Mouse (Mus musculus): ENCODE results near the gene Wfikkn1. TPM values are rescaled to one million over a fixed set of nuclear protein-coding genes. Genes with fewer than 3 reads are reported as not detected.
"Not testable (repeated sequence)": the region's sequence is repeated elsewhere in the genome, so short reads cannot be mapped to it uniquely, and the experiment has no call there.

Wfikkn1 gene
- polyA plus RNA-seq, 1 experiment from 2014 or later: 0.60 TPM

GRCm38 (mm10) chr17:25874721-25875170, 5.9 kb downstream of the Wfikkn1 start, which contains the start of gene Mettl26:
Gene Mettl26, plus strand, starts transcription at chr17:25875074.
- peak within 1 kb of the TSS; percentile 95 for H3K4me2 ChIP-seq (replicated peaks)
- peak within 1 kb of the TSS; percentile 90 for H3K9ac ChIP-seq (replicated peaks)
- WGBS: under 1% methylated on average over 25 of the region's 25 CpGs
- peaks cover 26% of the 10 kb centered on the region for H3K4me1 ChIP-seq
- H3K36me3 ChIP-seq: peaks cover 18% of the 10 kb centered on the region
- peak within 1 kb of the TSS; percentile 94 for H3K27ac ChIP-seq (replicated peaks)
- peak within 1 kb of the TSS; percentile 78 for H3K4me3 ChIP-seq
- H3K27me3 ChIP-seq: no peaks in the 10 kb centered on the region
- H3K9me3 ChIP-seq: no peaks in the 10 kb centered on the region
- ATAC-seq (ENCODE audit: low FRiP score, low read depth): peak; percentile 73

- WGBS: 7% methylated on average over 14 of the region's 14 CpGs
- peak overlapping the region; percentile 94 for H3K27ac ChIP-seq (replicated peaks)
- H3K27me3 ChIP-seq: no peaks in the 10 kb centered on the region
- H3K9ac ChIP-seq (replicated peaks): peak overlapping the region; percentile 55
- H3K4me3 ChIP-seq: peak overlapping the region; percentile 78
- H3K4me2 ChIP-seq (replicated peaks): peak overlapping the region; percentile 95
- no peaks in the 10 kb centered on the region for H3K9me3 ChIP-seq
- ATAC-seq (ENCODE audit: low FRiP score, low read depth): no peak
- H3K36me3 ChIP-seq: peaks cover 17% of the 10 kb centered on the region
- peaks cover 25% of the 10 kb centered on the region for H3K4me1 ChIP-seq
Observed at GRCm38 (mm10) chr17:25874148-25874720, 6.4 kb downstream of the Wfikkn1 start.

DNA sequence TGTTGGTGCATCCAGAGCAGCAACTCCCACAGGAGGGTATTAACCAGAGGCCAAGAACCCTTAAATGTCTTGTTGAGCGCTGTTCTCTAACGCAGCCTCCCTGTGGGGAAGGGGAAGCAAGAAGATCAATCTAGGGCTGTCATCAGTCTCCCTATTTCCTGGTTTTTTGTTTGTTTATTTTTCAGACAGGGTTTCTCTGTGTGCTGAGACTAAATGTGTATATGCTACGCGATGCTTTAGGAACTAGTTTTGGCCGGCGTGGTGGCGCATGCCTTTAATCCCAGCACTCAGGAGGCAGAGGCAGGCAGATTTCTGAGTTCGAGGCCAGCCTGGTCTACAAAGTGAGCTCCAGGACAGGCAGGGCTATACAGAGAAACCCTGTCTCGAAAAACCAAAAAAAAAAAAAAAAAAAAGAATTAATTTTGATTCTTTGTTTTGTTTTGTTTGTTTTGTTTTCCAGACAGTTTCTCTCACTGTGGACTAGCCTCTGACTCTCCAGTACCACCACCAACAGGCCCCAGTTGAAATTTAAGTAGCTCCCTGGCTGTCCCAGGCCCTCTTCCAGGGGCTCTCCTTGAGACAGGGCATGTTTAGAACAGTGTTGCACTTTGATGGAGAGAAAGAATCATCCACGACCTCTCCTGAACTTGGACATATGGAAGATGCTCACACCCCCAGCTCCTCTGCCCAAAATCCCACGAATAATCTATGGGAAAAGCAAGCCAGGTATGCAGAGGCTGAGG, 7.1 kb downstream of the Wfikkn1 start:
- Histone ChIP-seq H3K36me3 (peaks cover 10% of the 10 kb centered on the region), H3K27me3 (no peaks in the 10 kb centered on the region), H3K4me2 (replicated peaks) (peak overlapping the region; percentile 95), H3K9me3 (no peaks in the 10 kb centered on the region), H3K27ac (replicated peaks) (no peak overlapping the region), H3K9ac (replicated peaks) (no peak overlapping the region), H3K4me1 (peaks cover 31% of the 10 kb centered on the region), H3K4me3 (peak overlapping the region; percentile 78; the same call in 1 of the 2 replicates)
- ATAC-seq (ENCODE audit: low FRiP score, low read depth): no peak
- 84% methylated on average over 11 of the region's 11 CpGs for WGBS

- H3K9me3 ChIP-seq: no peaks in the 10 kb centered on the region
- no peak overlapping the region for H3K27ac ChIP-seq (replicated peaks)
- peaks cover 1% of the 10 kb centered on the region for H3K36me3 ChIP-seq
- no peak overlapping the region for H3K9ac ChIP-seq (replicated peaks)
- H3K4me1 ChIP-seq: peaks cover 37% of the 10 kb centered on the region
- WGBS: 90% methylated on average over 3 of the region's 3 CpGs
- ATAC-seq (ENCODE audit: low FRiP score, low read depth): no peak
- peaks cover 6% of the 10 kb centered on the region for H3K27me3 ChIP-seq
- no peak overlapping the region for H3K4me2 ChIP-seq (replicated peaks)
- no peak overlapping the region for H3K4me3 ChIP-seq
Observed at GRCm38 (mm10) chr17:25872676-25873075, 8.0 kb downstream of the Wfikkn1 start.

DNA sequence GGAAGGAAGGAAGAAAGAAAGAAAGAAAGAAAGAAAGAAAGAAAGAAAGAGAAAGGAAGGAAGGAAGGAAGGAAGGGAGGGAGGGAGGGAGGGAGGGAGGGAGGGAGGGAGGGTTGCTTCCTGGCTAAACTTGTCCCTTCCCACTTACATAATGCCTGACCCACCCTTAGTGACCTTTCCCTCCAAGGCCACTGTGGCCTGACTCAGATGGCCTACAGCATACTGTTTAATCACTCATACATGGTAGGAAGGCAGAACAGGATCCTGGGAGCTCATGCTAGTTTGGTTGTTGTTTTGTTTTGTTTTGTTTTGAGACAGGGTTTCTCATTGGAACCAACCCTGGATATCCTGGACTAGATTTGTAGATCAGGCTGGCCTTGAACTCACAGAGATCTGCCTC, 9.1 kb downstream of the Wfikkn1 start:
- not testable (repeated sequence) for H3K9ac ChIP-seq (replicated peaks); H3K27ac ChIP-seq (replicated peaks); H3K27me3 ChIP-seq; H3K36me3 ChIP-seq; H3K9me3 ChIP-seq; ATAC-seq (ENCODE audit: low FRiP score, low read depth); H3K4me3 ChIP-seq; H3K4me2 ChIP-seq (replicated peaks)
- H3K4me1 ChIP-seq: peaks cover 35% of the 10 kb centered on the region

- no peak overlapping the region for H3K27ac ChIP-seq (replicated peaks)
- peaks cover 27% of the 10 kb centered on the region for H3K4me1 ChIP-seq
- no peaks in the 10 kb centered on the region for H3K9me3 ChIP-seq
Observed at GRCm38 (mm10) chr17:25869954-25870353, 10.7 kb downstream of the Wfikkn1 start.

GRCm38 (mm10) chr17:25869498-25869897, 11.2 kb downstream of the Wfikkn1 start:
- H3K4me3 ChIP-seq: no peak overlapping the region
- H3K27me3 ChIP-seq: peaks cover 10% of the 10 kb centered on the region
- H3K36me3 ChIP-seq: no peaks in the 10 kb centered on the region
- H3K27ac ChIP-seq (replicated peaks): no peak overlapping the region
- peaks cover 26% of the 10 kb centered on the region for H3K4me1 ChIP-seq
- whole genome bisulfite sequencing: 86% methylated on average over 8 of the region's 8 CpGs
- no peak overlapping the region for H3K4me2 ChIP-seq (replicated peaks)
- ATAC-seq (ENCODE audit: low FRiP score, low read depth): no peak
- H3K9me3 ChIP-seq: no peaks in the 10 kb centered on the region
- no peak overlapping the region for H3K9ac ChIP-seq (replicated peaks)

More at GRCm38 (mm10) chr17:25869954-25870353, 10.7 kb downstream of the Wfikkn1 start:
- Histone ChIP-seq H3K36me3 (no peaks in the 10 kb centered on the region), H3K9ac (replicated peaks) (no peak overlapping the region), H3K27me3 (peaks cover 10% of the 10 kb centered on the region), H3K4me3 (no peak overlapping the region), H3K4me2 (replicated peaks) (no peak overlapping the region)
- no peak for ATAC-seq (ENCODE audit: low FRiP score, low read depth)
- 86% methylated on average over 2 of the region's 2 CpGs for WGBS

DNA sequence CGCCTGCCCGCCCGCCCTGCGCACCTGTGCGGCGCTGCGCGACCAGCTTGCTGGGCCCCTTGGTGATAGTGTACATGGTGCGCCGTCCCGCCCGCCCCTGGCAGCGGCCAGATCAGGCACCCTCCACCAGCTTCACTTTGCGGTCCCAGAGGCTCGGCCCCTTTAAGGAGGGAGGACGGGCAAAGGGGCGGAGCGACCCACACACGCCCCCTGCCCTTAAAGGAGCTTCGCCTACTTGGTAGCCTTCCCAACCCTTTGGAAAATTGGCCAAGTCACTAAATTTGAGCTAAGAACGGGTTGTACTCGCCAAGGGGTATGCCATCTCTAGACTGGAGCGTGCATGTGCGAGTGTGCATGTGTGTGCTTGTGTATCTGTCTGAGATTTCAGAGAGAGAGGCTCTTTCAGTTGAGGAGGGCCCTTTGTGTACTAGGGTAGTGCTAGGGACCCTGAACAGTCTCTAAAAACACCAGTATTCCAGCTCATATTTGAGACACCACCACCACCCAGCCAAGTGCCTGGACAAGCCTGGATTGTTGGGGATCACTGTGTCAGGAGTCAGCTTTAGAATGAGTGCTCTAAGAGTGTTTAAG, 12.0 kb downstream of the Wfikkn1 start, which contains the start of gene Mcrip2:
Mcrip2 (minus strand) TSS at position 164 of the 591 bp plus-strand sequence.
- Histone ChIP-seq H3K4me3 (peak within 1 kb of the TSS; percentile 83), H3K4me2 (replicated peaks) (peak within 1 kb of the TSS; percentile 100), H3K4me1 (peaks cover 18% of the 10 kb centered on the region), H3K27me3 (peaks cover 10% of the 10 kb centered on the region), H3K9me3 (no peaks in the 10 kb centered on the region), H3K27ac (replicated peaks) (0 out of 2 replicates have a peak within 1 kb of the TSS, but pooled peaks have one; percentile 32), H3K36me3 (no peaks in the 10 kb centered on the region), H3K9ac (replicated peaks) (peak within 1 kb of the TSS; percentile 66)
- WGBS: under 1% methylated on average over 24 of the region's 24 CpGs
- ATAC-seq (ENCODE audit: low FRiP score, low read depth): peak; percentile 90

DNA sequence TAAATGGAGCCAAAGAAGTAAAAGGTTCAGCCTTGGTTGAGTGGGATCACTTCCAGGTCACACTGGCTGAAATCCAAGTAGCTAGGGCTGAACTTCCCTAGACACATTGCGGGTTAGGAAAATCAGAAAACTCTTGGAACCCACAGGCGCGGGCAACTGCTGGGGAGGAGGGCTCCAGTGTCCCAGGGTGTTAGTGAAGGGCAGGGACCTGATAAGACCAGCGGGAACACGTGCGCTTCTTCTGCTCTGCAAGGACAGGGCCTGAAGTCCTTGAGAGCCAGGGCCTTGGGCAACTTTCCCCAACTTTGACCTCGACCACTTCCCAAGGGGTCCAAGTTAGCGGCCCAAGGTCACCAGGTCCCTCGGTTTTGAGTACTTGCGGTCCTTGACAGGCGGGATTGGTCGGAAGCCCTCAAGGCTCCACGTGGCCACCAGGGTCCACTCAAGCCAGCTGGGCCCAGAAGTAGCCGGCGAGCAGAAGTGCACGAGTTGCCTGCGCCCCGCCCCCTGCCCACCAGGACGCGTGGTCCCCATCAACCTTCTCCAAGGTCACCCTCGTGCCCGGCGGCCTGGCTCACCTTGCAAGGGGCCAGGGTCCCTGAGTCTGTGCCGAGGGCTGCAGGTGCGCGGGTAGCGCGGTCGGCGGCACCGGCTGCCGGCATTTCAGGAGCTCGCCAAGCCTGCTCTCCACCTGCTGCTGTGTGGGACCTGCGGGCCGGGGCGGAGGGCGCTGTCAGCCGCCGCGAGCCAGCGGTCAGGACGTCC, 12.6 kb downstream of the Wfikkn1 start:
- Histone ChIP-seq H3K27me3 (peaks cover 10% of the 10 kb centered on the region), H3K4me3 (peak overlapping the region; percentile 83), H3K36me3 (no peaks in the 10 kb centered on the region), H3K4me1 (peaks cover 18% of the 10 kb centered on the region), H3K4me2 (replicated peaks) (peak overlapping the region; percentile 100), H3K9me3 (no peaks in the 10 kb centered on the region), H3K27ac (replicated peaks) (no peak overlapping the region), H3K9ac (replicated peaks) (peak overlapping the region; percentile 66)
- no peak; the same call in 1 of the 2 replicates for ATAC-seq (ENCODE audit: low FRiP score, low read depth)
- 1% methylated on average over 42 of the region's 42 CpGs for WGBS

DNA sequence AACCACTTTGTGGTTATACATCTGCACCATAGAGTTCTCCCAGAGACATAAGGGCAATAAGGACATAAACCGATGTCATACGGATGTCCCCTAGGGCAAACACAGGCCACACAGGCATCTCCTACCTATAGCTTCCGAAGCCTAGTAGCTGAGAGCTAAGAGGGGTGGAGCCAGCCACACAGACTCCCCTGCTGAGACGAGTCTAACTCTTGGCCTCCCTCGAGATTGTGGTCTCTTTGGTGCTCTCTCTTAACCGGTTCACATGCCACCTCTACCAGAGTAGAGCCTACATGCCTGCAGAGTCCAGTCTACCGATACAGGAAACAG, 13.2 kb downstream of the Wfikkn1 start:
- H3K4me2 ChIP-seq (replicated peaks): peak overlapping the region; percentile 100
- H3K9me3 ChIP-seq: no peaks in the 10 kb centered on the region
- H3K4me3 ChIP-seq: peak overlapping the region; percentile 83
- H3K27ac ChIP-seq (replicated peaks): no peak overlapping the region
- H3K9ac ChIP-seq (replicated peaks): no peak overlapping the region
- peaks cover 18% of the 10 kb centered on the region for H3K4me1 ChIP-seq
- H3K27me3 ChIP-seq: peaks cover 10% of the 10 kb centered on the region
- 13% methylated on average over 7 of the region's 7 CpGs for WGBS
- ATAC-seq (ENCODE audit: low FRiP score, low read depth): no peak
- no peaks in the 10 kb centered on the region for H3K36me3 ChIP-seq

DNA sequence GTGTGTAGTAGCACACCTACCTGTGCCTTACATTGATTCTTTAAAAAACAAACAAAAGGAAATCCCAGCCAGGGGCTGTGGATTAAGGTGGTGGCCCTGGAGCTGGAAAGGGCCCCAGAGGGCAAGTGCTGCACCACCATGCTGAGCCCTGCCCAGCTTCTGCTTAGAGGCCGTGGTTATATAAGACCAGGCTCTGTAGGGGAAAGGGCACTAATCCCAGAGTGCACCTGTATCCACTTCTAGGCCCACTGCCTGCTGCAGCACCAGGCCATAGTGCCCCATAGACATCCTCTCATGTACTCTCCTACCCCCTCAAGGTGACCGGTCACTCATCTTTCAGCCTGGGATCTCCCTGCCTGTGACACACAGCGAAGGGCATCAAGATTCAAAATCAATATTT, 14.5 kb downstream of the Wfikkn1 start:
- 93% methylated on average over 3 of the region's 3 CpGs for WGBS
- Histone ChIP-seq H3K4me2 (replicated peaks) (no peak overlapping the region), H3K27me3 (peaks cover 10% of the 10 kb centered on the region), H3K27ac (replicated peaks) (no peak overlapping the region), H3K9ac (replicated peaks) (no peak overlapping the region), H3K9me3 (no peaks in the 10 kb centered on the region), H3K4me1 (peaks cover 23% of the 10 kb centered on the region), H3K36me3 (no peaks in the 10 kb centered on the region), H3K4me3 (no peak overlapping the region)
- no peak for ATAC-seq (ENCODE audit: low FRiP score, low read depth)

All from midbrain, embryonic 12.5 days (tissue).